In the genomic region with DNA sequence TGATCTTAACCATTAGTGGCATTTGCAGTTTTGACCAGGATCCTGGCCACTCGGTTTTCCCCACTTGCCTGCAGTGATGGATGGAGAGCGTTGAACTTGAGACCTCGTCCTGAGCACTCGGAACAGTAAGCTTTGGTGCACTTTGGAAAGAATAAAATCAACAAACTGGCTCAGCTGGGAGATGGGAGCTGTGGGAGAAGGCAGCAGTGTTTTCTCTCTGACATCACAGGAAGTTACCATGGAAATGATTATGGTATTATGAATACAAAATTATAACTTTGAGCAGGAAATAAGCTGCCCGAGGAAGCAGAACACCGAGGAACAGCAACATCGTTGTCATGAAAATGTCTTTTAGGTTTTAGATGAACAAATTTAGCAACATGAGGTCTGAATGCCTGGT, we compare ENCODE assay signal across 11 mouse cellular contexts.
DNase-seq lines count a peak whose midpoint lies in the region; ATAC-seq and TF ChIP-seq lines count a peak whose summit lies in the region.
"Had no signal": no experiment of that assay in that cellular context is flagged by ENCODE, and none has a peak within 500 bp of the region (broad histone marks: within the 10 kb centered on the region; RNA-seq: fewer than 3 reads in every experiment).

No protein-coding gene starts in this region.

- H3K9ac ChIP-seq in forebrain, embryonic 11.5 days (ENCODE audit: low read length), result no peak overlapping the region
- H3K9ac ChIP-seq in intestine, embryonic 14.5 days (ENCODE audit: low read length), result no peak overlapping the region
- no peak overlapping the region for H3K9ac ChIP-seq in intestine, embryonic 16.5 days (ENCODE audit: low read depth, low read length)
- H3K9ac ChIP-seq in stomach, embryonic 16.5 days (ENCODE audit: low read length), result no peak overlapping the region
- no peak overlapping the region for H3K9ac ChIP-seq in stomach, postnatal 0 days (ENCODE audit: low read length)

- H3K27me3 ChIP-seq in forebrain, embryonic 10.5 days (ENCODE audit: poor library complexity, severe bottlenecking), result no peaks in the 10 kb centered on the region
- H3K27me3 ChIP-seq in forebrain, embryonic 11.5 days (ENCODE audit: control insufficient read depth, insufficient read depth, low read length), result no peaks in the 10 kb centered on the region
- H3K27me3 ChIP-seq in intestine, embryonic 14.5 days (replicated peaks; ENCODE audit: control insufficient read depth, insufficient read depth, low read length), result no peaks in the 10 kb centered on the region
- no peaks in the 10 kb centered on the region for H3K27me3 ChIP-seq in intestine, embryonic 16.5 days (replicated peaks; ENCODE audit: control insufficient read depth, insufficient read depth, low read length)
- H3K27me3 ChIP-seq in stomach, embryonic 16.5 days (ENCODE audit: control insufficient read depth, insufficient read depth, low read length), result no peaks in the 10 kb centered on the region
- no peaks in the 10 kb centered on the region for H3K27me3 ChIP-seq in stomach, postnatal 0 days (ENCODE audit: control insufficient read depth, insufficient read depth, low read length)
- H3K27me3 ChIP-seq in thymus, adult 2 months (ENCODE audit: control insufficient read depth, insufficient read depth, low read length), result no peaks in the 10 kb centered on the region
- H3K27me3 ChIP-seq: Patski had no signal

- no peak for TF ChIP-seq CTCF in stomach, postnatal 0 days (IDR thresholded peaks at IDR 0.05; ENCODE audit: low read depth)
- TF ChIP-seq CTCF in thymus, adult 2 months (IDR thresholded peaks at IDR 0.05; ENCODE audit: borderline replicate concordance, control insufficient read depth, extremely low read depth, insufficient read depth, low read length, poor library complexity), result no peak

- no peak for ATAC-seq in forebrain, embryonic 11.5 days (replicated peaks; ENCODE audit: low FRiP score)
- ATAC-seq in intestine, embryonic 14.5 days (replicated peaks; ENCODE audit: low FRiP score, low TSS enrichment, low read depth), result no peak
- ATAC-seq in intestine, embryonic 16.5 days, result no peak
- ATAC-seq in stomach, embryonic 16.5 days (ENCODE audit: insufficient read depth, low FRiP score), result no peak
- ATAC-seq in stomach, postnatal 0 days (ENCODE audit: low FRiP score, low TSS enrichment), result no peak; the same call in 1 of the 2 replicates
- ATAC-seq: Patski had no signal

- no peak for TF ChIP-seq POLR2A in thymus, adult 2 months (IDR thresholded peaks at IDR 0.05; ENCODE audit: control insufficient read depth, extremely low read depth, insufficient read depth, low read length, poor library complexity)

- WGBS in forebrain, embryonic 10.5 days, result 83% methylated on average over 7 of the region's 7 CpGs
- 78% methylated on average over 7 of the region's 7 CpGs for WGBS in forebrain, embryonic 11.5 days
- WGBS in intestine, embryonic 14.5 days, result 27% methylated on average over 7 of the region's 7 CpGs
- 43% methylated on average over 7 of the region's 7 CpGs for WGBS in intestine, embryonic 16.5 days
- 34% methylated on average over 7 of the region's 7 CpGs for WGBS in stomach, embryonic 16.5 days
- WGBS in stomach, postnatal 0 days, result 26% methylated on average over 7 of the region's 7 CpGs
- WGBS in thymus, adult 2 months, result 74% methylated on average over 7 of the region's 7 CpGs

- H3K36me3 ChIP-seq in forebrain, embryonic 10.5 days (replicated peaks), result peaks cover 15% of the 10 kb centered on the region
- no peaks in the 10 kb centered on the region for H3K36me3 ChIP-seq in forebrain, embryonic 11.5 days (ENCODE audit: control insufficient read depth, insufficient read depth, low read length)
- H3K36me3 ChIP-seq in intestine, embryonic 14.5 days (ENCODE audit: control insufficient read depth, insufficient read depth, low read length), result no peaks in the 10 kb centered on the region
- no peaks in the 10 kb centered on the region for H3K36me3 ChIP-seq in intestine, embryonic 16.5 days (ENCODE audit: control insufficient read depth, insufficient read depth, low read length)
- H3K36me3 ChIP-seq in stomach, embryonic 16.5 days (ENCODE audit: control insufficient read depth, insufficient read depth, low read length), result no peaks in the 10 kb centered on the region
- H3K36me3 ChIP-seq in stomach, postnatal 0 days (ENCODE audit: control insufficient read depth, insufficient read depth, low read length), result no peaks in the 10 kb centered on the region
- H3K36me3 ChIP-seq in thymus, adult 2 months (ENCODE audit: control insufficient read depth, insufficient read depth, low read length), result no peaks in the 10 kb centered on the region

- H3K4me2 ChIP-seq in forebrain, embryonic 11.5 days (ENCODE audit: low read depth, low read length, severe bottlenecking), result no peak overlapping the region
- H3K4me2 ChIP-seq in intestine, embryonic 14.5 days (ENCODE audit: low read length), result no peak overlapping the region
- H3K4me2 ChIP-seq in intestine, embryonic 16.5 days (ENCODE audit: low read depth, low read length), result no peak overlapping the region
- H3K4me2 ChIP-seq in stomach, embryonic 16.5 days (ENCODE audit: low read depth, low read length), result peak overlapping the region; percentile 10; the same call in 1 of the 2 replicates
- no peak overlapping the region for H3K4me2 ChIP-seq in stomach, postnatal 0 days (replicated peaks; ENCODE audit: low read depth)

- H3K4me3 ChIP-seq in forebrain, embryonic 10.5 days, result no peak overlapping the region
- no peak overlapping the region for H3K4me3 ChIP-seq in forebrain, embryonic 11.5 days (ENCODE audit: low read depth, low read length)
- H3K4me3 ChIP-seq in intestine, embryonic 14.5 days (ENCODE audit: low read depth, low read length), result no peak overlapping the region
- H3K4me3 ChIP-seq in intestine, embryonic 16.5 days (ENCODE audit: low read length), result no peak overlapping the region
- H3K4me3 ChIP-seq in stomach, embryonic 16.5 days (replicated peaks; ENCODE audit: low read length), result no peak overlapping the region
- no peak overlapping the region for H3K4me3 ChIP-seq in stomach, postnatal 0 days (ENCODE audit: low read depth, low read length)
- H3K4me3 ChIP-seq in thymus, adult 2 months (ENCODE audit: control insufficient read depth, insufficient read depth, low read length), result no peak overlapping the region

- H3K9me3 ChIP-seq in forebrain, embryonic 10.5 days, result no peaks in the 10 kb centered on the region
- H3K9me3 ChIP-seq in forebrain, embryonic 11.5 days (ENCODE audit: control insufficient read depth, low read length), result no peaks in the 10 kb centered on the region
- no peaks in the 10 kb centered on the region for H3K9me3 ChIP-seq in intestine, embryonic 14.5 days (ENCODE audit: control insufficient read depth, low read length)
- no peaks in the 10 kb centered on the region for H3K9me3 ChIP-seq in intestine, embryonic 16.5 days (ENCODE audit: control insufficient read depth, low read length)
- H3K9me3 ChIP-seq in stomach, embryonic 16.5 days (replicated peaks; ENCODE audit: control insufficient read depth, low read length), result no peaks in the 10 kb centered on the region
- no peaks in the 10 kb centered on the region for H3K9me3 ChIP-seq in stomach, postnatal 0 days (ENCODE audit: control insufficient read depth, low read length)

- no peak for TF ChIP-seq EP300 in stomach, postnatal 0 days (optimal IDR thresholded peaks at IDR 0.05)

- DNase-seq in forebrain, embryonic 10.5 days (ENCODE audit: extremely low spot score, low spot score), result no peak
- no peak for DNase-seq in forebrain, embryonic 11.5 days (ENCODE audit: low spot score)
- no peak for DNase-seq in intestine, embryonic 14.5 days (ENCODE audit: low spot score)
- no peak for DNase-seq in stomach, postnatal 0 days (ENCODE audit: low spot score)
- DNase-seq in thymus, adult 2 months, result no peak
- DNase-seq in MN1 (ENCODE audit: low spot score), result no peak
- DNase-seq: liver; retina, postnatal 1 day had no signal

- peak overlapping the region; percentile 17; the same call in 1 of the 2 replicates for H3K27ac ChIP-seq in forebrain, embryonic 10.5 days
- H3K27ac ChIP-seq in forebrain, embryonic 11.5 days (ENCODE audit: low read depth, low read length), result no peak overlapping the region
- H3K27ac ChIP-seq in intestine, embryonic 14.5 days (ENCODE audit: low read depth), result peak overlapping the region; percentile 52; the same call in 1 of the 2 replicates
- H3K27ac ChIP-seq in intestine, embryonic 16.5 days (ENCODE audit: low read length), result no peak overlapping the region
- H3K27ac ChIP-seq in stomach, embryonic 16.5 days (ENCODE audit: low read length), result no peak overlapping the region
- no peak overlapping the region for H3K27ac ChIP-seq in stomach, postnatal 0 days (replicated peaks)
- H3K27ac ChIP-seq in thymus, adult 2 months (ENCODE audit: control insufficient read depth, insufficient read depth, low read length), result no peak overlapping the region

- H3K4me1 ChIP-seq in forebrain, embryonic 10.5 days, result peaks cover 59% of the 10 kb centered on the region
- H3K4me1 ChIP-seq in forebrain, embryonic 11.5 days (replicated peaks; ENCODE audit: control insufficient read depth, insufficient read depth, low read length), result peaks cover 4% of the 10 kb centered on the region; the same call in 1 of the 2 replicates
- H3K4me1 ChIP-seq in intestine, embryonic 14.5 days (replicated peaks; ENCODE audit: control insufficient read depth, insufficient read depth, low read length), result peaks cover 31% of the 10 kb centered on the region
- peaks cover 16% of the 10 kb centered on the region for H3K4me1 ChIP-seq in intestine, embryonic 16.5 days (ENCODE audit: control insufficient read depth, insufficient read depth, low read length)
- H3K4me1 ChIP-seq in stomach, embryonic 16.5 days (ENCODE audit: control insufficient read depth, insufficient read depth, low read length), result peaks cover 34% of the 10 kb centered on the region
- H3K4me1 ChIP-seq in stomach, postnatal 0 days (replicated peaks; ENCODE audit: control insufficient read depth, insufficient read depth), result no peaks in the 10 kb centered on the region; the same call in 1 of the 2 replicates
- peaks cover 6% of the 10 kb centered on the region for H3K4me1 ChIP-seq in thymus, adult 2 months (replicated peaks; ENCODE audit: control insufficient read depth, insufficient read depth, low read length)

Comparison
In these comparisons a context has a peak if more than half of its experiments do, and no peak if none do; other contexts are left out.
1. H3K27ac ChIP-seq: peak in forebrain, embryonic 10.5 days (single experiment) and intestine, embryonic 14.5 days (single experiment); none in forebrain, embryonic 11.5 days (single experiment), intestine, embryonic 16.5 days (single experiment), stomach, embryonic 16.5 days (single experiment), stomach, postnatal 0 days (single experiment) and thymus, adult 2 months (single experiment).